Mouse (Mus musculus) embryo, embryonic 10 days (tissue): Measurements from ENCODE around the gene Soat2.

Source experiments
- DNase-seq: peaks from one replicate; pipeline ENCODE4 v3.0.0-alpha.2; 2015; ENCODE audit warnings: low spot score

Gene Soat2

DNA sequence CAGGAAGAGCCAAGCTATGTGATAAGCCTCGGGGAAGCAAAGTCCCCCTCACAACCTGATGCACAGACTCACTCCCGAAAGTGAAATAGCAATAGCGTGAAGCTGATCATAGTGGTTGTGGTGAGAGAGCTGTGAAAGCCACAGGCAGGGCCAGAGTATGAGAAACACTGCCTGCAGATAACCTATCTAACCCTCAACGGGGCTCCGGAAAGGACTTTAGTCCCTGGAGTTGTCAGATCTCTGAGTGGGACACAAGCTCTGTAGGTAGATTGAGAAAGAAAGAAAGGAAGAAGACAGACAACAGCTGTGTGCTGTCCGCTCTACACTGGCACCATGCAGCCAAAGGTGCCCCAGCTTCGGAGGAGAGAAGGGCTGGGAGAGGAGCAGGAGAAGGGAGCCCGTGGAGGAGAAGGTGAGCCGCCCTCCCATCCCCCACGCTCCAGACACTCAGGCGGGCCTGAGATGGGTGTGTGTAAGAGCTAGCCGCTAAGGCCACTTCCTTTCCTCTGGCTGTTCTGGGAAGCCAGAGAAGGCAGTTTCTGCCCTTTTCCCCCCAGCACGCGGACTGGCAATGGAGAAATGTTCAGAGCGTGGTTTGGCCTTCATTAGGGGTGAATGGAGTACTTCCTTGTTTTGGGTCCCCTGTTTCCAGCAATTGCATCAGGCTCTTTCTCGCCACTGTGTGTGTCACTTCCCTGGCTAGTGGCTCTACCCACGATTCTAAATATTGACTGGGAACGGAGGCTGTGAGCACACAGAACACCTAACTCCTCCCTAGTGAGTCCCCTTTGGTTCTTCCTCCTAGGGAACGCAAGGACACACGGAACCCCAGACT, at the start of gene Soat2:
Gene Soat2 (plus strand): TSS at position 226 of the 835 bp plus-strand sequence.
- no peak for DNase-seq

DNA sequence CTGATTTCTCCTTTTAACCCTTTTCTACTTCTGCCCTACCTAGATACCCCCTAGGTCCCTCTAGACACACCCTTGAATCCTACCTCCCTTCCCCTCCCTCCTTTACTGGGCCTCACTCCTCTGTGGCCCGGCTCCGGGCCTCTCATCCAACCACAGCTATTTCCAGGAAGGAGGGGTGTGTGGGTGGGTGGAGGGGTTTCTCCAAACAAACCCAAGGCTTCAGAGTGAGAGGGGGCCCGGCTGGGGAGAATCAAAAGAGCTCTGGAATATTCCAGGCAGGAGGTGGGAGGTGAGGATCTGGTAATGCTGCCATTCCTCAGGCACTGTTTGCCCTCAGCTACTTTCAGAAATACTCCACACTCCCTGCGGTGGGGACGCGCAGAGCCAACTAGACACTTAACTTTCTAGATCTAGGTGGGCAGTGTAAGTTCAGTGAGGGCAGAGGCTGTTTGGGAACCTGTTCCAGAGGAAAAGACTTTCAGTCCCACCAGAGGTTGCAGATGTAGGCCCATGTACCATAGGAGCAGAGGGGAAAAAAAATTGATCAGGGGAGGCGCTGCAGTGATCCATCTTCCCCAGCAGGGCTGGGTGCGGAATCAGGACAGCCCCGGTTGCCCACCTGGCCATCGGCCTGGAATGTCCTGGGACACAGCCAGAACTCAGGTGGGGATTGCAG, 49.2 kb upstream of the Soat2 start:
- DNase-seq, result no peak

DNA sequence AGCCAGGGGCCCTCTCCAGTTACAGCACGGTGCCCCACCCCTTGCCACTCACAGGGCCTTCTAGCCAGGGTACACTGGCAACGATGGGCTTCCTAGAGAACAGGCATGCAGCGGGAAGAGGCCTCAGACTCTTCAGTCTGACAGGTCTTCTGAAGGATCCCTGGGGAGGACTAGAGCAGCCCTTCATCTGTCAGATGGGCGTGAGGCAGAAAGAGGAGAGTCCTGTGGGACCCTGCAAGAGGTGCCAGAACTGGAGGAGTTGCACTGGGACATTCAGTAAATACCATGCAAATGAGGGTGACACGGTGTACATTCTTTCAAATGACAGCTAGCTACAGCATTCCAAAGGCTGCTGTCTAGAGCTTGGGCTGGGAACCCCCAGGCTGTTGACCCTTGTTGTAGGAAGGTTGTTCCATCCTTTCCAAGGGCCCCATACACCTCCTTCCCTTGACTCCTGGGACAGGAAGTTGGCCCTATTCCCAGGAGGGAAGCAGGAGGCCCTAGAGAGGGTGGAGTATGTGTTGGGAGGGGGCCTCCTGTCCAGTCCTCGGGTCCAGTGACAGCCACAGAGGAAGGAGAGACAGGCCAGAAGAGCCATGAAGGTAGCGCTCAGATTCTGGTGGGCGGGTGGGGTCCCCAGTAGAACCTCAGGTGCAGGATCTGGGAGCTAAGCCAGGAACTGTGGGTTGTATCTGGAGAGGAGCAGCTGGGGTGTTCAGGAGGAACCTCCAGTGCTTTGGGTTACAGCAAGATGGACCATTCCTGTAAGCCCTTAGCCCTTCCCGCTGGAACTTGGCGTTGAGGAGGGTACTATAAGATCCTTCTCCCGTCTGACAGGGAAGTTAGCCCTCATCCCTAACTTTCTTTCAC, 48.4 kb upstream of the Soat2 start:
- DNase-seq, result no peak

DNA sequence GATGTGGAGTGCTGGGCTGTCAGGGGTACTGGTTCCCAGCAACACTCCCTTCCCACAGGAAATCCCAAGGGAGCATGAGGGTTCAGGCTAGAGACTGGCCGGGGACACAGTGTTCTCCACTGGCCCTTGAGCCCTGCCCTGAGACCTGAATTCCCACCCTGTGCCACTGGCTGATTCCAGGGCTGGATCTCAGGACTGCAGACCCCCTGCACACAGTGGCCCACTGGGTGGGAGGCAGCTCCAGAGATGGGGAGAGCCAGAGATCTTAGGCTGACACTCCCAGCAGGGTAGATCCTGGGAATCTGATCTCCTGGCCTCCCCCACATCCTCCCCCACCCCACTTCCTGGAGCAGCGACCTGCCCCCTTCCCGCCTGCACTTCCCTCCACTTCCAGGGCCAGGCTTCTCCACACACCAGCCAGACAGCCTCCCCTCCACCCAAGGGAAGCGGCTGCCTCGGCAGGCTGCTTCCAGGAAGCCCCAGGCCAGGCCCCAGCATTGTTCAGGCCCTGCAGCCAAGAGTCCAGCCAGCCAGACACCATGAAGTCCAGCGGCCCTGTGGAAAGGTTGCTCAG, 47.7 kb upstream of the Soat2 start:
- peak; percentile 57 for DNase-seq

DNA sequence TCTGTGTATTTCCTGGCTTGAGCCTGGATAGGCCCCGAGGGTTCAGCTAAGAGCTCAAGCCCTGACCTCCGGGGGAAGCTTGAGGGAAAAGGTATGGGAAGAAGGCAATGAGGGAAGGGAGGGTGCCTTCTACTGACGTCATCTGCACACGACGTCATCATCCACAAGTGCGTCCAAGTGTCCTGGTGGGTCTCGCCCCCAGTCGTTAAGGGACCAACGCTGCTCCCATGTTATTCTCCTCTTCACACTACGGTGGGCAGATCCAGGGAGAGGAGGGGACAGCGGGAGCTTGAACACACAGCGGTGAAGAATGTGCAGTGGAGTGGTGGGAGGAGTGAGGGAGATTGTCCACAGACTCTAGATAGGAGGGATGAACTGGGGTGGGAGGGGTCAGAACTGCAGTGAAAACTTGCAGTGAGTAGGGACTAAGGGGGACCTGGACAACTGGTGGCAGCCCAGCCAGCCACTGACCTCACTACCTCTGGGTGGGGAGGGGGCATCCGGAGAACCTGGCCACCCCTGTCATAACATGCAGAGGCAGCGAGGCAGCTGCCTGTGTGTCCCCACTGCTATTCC, 46.9 kb upstream of the Soat2 start:
- peak; percentile 67 for DNase-seq

DNA sequence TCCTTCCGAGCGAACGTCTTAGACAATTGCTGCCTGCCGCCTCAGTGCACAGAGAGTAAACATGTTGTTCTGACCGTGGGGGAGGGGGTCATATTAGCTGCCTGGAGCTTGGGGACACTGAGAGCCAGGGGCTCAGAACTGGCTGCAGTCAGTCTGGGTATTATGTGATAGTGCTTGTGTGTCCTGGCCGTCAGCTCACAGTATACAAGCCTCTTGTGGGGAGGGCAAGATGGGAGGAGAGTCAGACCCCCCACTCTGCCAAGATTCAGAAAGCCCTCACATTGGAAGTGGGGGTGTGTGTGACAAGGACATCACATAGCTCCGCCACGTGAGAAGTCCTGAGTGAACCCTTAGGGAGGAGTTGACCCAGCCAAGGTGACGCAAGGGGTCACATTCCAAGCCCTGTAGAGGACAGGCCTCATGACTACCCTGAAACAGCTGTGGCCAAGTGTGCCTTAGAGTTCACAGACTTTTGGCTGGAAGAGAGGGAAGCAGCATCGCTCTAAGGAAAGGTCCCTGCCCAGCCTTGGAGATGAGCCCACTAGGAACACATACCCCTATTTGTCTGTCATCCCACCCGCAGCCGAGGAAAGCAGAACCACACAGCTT, 46.3 kb upstream of the Soat2 start:
- peak; percentile 83 for DNase-seq

DNA sequence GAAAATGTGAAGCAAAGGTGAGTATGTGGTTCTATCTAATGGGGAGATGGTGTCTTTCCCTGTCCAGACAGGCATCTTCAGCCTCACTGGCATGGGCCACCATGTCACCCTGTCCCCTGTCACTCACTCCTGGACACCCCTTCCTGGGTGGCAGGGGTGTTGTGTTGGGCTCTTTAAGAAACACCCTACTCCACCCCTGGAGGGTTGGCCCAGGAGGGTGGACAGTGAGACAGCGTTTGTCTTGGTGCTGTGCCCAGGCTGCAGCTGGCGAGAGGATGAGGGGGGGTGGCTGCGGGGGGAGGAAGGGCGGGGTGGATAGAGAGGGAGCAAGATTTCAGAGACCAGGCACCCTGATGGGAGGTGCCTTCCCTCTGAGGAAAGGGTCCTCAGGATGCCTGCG, 45.0 kb upstream of the Soat2 start:
- DNase-seq, result no peak

DNA sequence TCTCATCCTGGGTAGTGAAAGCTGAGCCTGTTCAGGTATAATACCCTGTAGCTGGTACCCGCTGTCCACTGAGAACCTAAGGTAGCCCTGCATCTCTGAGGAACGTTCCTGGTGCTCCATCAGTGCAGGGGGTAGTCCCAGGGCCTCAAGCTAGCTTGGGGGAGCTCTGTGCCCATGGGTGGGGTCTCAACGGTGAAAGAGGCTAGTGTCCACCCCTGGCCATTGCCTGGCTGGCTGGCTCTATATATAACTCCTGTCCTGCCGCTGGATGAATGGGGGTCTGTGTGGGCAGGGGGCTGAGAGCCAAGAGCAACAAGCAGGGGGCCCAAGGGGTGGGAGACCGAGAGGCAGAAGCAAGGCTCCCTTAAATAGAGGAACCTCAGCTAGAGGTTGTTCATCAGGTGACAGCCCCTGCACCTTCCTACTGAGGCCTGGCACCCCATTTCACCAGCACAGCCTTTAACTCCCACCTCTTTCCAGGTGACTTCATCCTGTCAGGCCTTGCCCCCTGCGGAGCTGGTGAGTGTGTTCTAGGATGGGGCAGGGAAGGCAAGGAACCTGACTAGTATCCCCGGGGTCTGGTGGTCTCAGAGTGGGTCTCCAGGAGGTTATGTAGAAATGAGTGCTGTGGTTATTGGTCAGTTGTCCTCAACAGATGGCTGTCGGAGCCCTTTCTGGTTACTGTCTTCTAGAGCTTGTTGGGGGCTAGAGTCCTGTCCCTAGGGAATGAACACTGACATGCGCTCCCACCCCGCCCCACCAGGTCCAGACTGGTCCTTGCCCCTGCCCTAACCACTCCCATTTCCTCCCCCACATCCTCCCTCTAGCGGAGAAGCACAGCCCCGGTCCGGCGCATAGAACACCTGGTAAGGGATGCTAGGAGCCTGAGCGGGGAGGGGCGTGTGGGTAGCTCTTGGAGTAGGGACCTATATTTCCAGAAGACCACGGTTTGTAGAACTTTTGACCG, 44.3 kb upstream of the Soat2 start:
- DNase-seq, result peak; percentile 55

DNA sequence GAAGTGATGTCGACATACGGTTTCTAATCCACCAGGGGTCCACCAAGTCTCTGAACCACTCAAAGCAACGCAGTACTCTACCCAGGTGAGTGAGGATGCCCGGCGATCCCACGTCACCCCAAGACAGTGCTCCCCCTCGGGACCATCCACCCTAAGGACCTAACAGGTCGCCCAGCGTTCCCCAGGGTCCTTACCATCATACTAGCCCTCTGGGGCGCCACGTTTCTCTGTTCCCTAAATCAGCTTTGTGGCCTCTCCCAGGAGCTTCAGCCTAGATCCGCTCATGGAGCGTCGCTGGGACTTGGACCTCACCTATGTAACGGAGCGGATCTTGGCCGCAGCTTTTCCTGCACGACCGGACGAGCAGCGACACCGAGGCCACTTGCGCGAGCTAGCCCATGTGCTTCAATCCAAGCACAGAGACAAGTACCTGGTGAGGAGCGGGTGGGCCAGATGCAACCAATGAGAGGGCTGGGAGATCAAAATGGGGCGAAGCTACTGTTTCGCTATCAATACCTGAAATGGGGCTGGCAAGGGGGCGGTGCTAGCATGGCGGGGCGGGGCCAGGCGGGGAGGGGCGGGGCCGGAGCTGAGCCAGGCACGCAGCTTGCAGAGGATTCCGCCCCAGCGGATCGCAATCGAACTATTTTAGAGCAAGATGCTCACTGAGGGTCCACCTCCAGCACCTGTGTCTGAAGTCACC, 43.4 kb upstream of the Soat2 start:
- DNase-seq, result no peak

DNA sequence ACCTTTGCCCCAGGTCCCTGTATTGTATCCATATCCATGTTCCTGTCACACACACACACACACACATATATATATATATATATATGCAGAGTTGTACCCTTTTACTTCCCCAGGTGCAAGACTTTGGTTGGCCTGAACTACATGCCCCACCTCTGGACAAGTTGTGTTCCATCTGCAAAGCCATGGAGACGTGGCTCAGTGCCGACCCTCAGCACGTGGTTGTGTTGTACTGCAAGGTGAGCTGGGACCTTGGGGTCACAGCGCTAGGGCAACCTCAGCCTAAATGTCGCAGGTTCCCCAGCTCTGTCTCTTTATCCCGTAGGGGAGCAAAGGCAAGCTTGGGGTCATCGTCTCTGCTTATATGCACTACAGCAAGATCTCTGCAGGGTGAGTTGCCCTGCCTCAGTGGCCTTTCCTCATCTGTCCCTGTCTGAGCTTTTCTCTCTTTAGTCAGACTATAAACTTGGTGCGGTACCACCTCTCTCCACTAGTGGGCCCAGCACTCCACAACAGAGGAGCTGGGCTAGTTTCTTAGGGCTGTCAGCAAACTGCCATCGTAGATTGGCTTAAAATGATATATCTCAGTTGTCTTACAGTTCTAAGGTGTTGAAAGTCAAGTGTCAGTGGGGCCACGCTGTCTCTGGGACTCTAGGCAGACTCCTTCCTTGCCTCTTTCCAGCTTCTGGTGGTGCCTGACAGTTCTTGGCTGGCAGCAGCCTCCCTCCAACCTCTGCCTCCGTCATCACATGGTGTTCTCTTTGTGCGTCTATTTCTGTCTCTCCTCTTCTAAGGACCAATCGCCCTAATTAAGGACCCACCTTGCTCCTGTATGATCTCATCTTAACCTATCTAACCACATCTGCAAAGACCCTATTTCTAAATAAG, 42.4 kb upstream of the Soat2 start:
- DNase-seq, result peak; percentile 83

DNA sequence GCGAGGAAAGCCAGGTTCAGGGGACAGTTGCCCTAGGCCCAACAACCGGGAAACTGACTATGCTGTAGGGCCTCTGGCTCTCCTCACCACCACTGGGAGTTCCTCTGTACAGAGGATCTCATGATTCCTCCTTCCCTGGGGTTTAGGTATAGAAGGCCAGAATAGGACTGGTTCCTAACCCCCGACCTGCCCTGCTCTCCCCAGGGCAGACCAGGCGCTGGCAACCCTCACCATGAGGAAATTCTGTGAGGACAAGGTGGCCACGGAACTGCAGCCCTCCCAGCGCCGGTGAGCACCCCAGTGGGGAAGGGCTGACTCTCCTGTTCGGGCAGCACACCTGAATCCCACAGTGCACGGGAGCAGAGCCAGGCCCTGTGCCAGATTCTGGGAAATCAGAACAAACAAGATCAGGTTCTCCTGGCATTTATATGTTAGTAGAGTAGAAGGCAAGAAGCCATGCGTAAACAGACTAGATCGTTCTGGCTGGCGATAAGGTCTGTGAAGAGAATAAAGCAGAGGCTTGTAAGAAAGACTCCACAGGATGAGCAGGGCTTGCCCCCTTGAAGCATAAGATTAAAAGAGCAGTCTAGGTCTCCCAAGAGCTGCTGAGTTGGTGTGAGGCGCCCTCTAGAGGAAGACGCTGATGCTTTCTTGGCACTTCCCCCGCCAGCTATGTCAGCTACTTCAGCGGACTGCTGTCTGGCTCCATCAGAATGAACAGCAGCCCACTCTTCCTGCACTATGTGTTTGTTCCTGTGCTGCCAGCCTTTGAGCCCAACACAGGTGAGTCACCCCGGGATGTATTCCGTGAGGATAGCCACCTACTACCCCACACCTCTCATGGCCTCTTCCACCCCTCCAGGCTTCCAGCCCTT, 41.4 kb upstream of the Soat2 start:
- DNase-seq, result peak; percentile 90

DNA sequence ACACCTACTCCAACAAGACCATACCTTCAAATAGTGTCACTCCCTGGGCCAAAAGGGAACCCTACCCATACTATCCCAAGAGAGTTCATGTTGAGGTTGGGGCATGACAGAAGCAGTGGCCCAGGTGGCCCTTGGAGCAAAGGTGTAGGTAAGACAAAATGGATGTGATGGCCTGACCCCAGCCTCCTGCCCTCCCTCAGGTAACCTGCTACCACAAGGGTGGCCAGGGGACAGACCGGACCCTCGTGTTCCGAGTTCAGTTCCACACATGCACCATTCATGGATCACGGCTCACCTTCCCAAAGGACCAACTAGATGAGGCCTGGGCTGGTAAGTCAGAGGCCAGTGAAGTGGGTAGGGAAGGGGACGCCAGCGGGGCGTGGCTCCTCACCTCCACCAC, 40.1 kb upstream of the Soat2 start:
- DNase-seq, result no peak

DNA sequence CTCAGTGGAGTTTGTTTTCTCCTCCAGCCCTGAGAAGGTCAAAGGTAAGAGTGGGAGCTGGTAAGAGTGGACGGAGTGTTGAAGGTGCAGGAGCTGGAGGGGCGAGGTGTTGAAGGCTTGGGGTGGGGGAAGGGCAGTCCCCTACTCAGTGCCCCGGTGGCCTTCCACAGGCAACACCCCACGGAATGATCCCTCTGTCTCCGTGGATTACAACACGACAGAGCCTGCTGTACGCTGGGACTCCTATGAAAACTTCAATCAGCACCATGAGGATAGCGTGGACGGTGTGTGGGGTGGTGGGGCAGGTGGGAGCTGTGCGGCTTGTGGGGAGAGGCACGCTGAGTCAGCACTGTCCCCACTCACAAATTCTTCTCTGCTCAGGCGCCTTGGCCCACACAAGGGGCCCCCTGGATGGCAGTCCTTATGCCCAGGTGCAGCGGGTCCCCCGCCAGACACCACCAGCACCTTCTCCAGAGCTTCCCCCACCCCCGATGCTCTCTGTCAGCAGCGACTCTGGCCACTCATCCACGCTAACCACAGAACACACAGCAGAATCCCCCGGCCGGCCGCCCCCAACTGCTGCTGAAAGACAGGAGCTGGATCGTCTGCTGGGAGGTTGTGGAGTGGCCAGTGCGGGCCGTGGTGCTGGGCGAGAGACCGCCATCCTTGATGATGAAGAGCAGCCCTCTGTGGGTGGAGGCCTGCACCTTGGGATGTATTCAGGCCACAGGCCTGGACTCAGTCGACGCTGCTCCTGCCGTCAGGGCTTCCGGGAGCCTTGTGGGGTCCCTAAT, 39.4 kb upstream of the Soat2 start:
- DNase-seq, result no peak

DNA sequence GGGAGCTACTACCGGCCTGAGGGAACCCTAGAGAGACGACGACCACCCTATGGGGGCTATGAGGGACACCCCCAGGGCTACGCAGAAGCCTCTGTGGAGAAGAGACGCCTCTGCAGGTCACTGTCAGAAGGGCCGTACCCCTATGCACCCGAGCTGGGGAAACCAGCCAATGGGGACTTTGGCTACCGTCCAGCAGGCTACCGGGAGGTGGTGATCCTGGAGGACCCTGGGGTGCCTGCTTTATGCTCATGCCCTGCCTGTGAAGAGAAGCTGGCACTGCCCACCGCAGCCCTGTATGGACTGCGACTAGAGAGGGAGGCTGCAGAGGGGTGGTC, 38.9 kb upstream of the Soat2 start:
- no peak for DNase-seq

DNA sequence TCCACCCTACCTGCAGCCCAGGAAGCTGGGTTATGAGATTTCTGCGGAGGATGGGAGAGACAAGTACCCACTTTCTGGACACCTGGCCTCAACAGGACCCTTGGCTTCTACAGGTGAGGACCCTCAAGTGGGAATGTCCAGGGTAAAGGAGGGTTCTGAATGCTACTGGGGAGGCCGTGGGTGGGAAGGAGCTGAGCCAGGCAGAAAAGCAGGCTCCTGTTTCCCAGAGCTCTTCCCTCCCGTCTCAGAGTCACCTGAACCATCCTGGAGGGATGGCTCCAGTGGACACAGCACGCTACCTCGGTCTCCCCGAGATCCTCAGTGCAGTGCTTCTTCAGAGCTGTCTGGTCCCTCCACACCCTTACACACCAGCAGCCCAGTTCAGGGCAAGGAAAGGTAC, 38.1 kb upstream of the Soat2 start:
- DNase-seq, result no peak

DNA sequence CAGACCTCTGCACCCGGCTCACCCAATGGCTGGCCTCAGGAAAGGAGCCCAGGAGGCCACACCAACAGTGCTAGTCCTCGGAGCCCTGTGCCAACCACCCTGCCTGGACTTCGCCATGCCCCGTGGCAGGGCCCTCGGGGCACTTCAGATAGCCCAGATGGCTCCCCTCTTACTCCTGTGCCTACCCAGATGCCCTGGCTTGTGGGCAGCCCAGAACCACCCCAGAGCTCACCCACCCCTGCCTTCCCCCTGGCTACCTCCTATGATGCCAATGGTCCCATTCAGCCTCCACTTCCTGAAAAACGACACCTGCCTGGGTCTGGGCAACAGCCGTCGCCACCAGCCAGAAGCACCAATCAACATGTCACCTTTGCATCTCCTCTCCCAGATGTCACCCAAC, 37.5 kb upstream of the Soat2 start:
- no peak for DNase-seq

DNA sequence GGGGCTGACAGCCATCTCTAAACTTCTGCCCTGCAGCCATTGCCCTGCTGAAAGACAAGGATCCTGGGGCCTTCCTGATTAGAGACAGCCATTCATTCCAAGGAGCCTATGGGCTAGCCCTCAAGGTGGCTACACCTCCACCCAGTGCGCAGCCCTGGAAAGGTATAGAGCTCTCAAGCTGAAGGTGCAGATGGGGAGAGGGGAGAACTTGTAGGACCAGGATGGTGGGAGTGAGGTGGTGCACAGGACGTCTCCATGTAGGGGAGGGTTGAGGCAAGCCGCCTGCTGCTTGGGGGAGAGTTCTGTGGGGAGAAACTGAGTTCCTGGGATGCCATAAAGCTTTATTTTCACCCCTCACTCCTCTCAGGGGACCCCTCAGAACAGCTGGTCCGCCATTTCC, 36.7 kb upstream of the Soat2 start:
- no peak for DNase-seq
